Mouse (Mus musculus) heart, postnatal 0 days (tissue): ENCODE results near the gene Wfdc15b. TPM values are rescaled to one million over a fixed set of nuclear protein-coding genes. Genes with fewer than 3 reads are reported as not detected.
"Not testable (repeated sequence)": the region's sequence is repeated elsewhere in the genome, so short reads cannot be mapped to it uniquely, and the experiment has no call there.

Experiments used
- ATAC-seq: fragments of 200-750 bp; cut with Nextera tagmentation; 2 replicates; pipeline ENCODE4 v1.8.0; 2017; ENCODE audit warnings: low read depth, moderate number of reproducible peaks, moderate library complexity; ENCODE audit not compliant: insufficient read depth
- DNase-seq: peaks from one replicate; pipeline ENCODE4 v3.0.0-alpha.2; 2016; ENCODE audit warnings: low spot score
- H3K27ac ChIP-seq: fragments of 300-500 bp; sonication (generic); 2 replicates; pipeline ENCODE4 v1.5.1; 2014; ENCODE audit warnings: low read depth, mild to moderate bottlenecking
- H3K27me3 ChIP-seq: fragments of 300-500 bp; sonication (generic); 2 replicates; pipeline ENCODE4 v1.6.1; 2014; ENCODE audit warnings: low read length, mixed read lengths; ENCODE audit not compliant: control insufficient read depth, insufficient read depth
- H3K36me3 ChIP-seq: fragments of 300-500 bp; sonication (generic); replicated peaks from 2 replicates; pipeline ENCODE4 v1.6.1; 2014; ENCODE audit warnings: low read length, mixed read lengths; ENCODE audit not compliant: control insufficient read depth, insufficient read depth
- H3K4me1 ChIP-seq: fragments of 300-500 bp; sonication (generic); 2 replicates; pipeline ENCODE4 v1.6.1; 2014; ENCODE audit warnings: antibody characterized with exemption; ENCODE audit not compliant: control insufficient read depth, insufficient read depth
- H3K4me2 ChIP-seq: fragments of 300-500 bp; sonication (generic); 2 replicates; pipeline ENCODE4 v1.6.1; 2014; ENCODE audit warnings: low read depth, mild to moderate bottlenecking, low read length, moderate library complexity
- H3K4me3 ChIP-seq: fragments of 300-500 bp; sonication (generic); 2 replicates; pipeline ENCODE4 v1.5.1; 2014; ENCODE audit warnings: low read depth, low read length
- H3K9ac ChIP-seq: fragments of 300-500 bp; sonication (generic); replicated peaks from 2 replicates; pipeline ENCODE4 v1.6.1; 2014; ENCODE audit warnings: low read depth, low read length, mixed read lengths
- H3K9me3 ChIP-seq: fragments of 300-500 bp; sonication (generic); replicated peaks from 2 replicates; pipeline ENCODE4 v1.6.1; 2016; ENCODE audit warnings: low read length; ENCODE audit not compliant: control insufficient read depth
- CTCF ChIP-seq: IDR thresholded peaks from 2 replicates; pipeline ENCODE4 v1.5.1; 2016; ENCODE audit warnings: antibody characterized with exemption, control low read depth, low read depth
- EP300 ChIP-seq: IDR thresholded peaks from 2 replicates; pipeline ENCODE4 v1.6.1; 2016; ENCODE audit warnings: antibody characterized with exemption, low read depth
- WGBS: fragments of 180-500 bp; shearing (Covaris S2); extraction: QIAGEN DNeasy Blood & Tissue Kit; methylation state at CpG from one replicate; pipeline ENCODE4 v1.1.7; 2014; 5-methylcytosine and 5-hydroxymethylcytosine counted together
- polyA plus RNA-seq: library from polyadenylated mRNA; unstranded; fragments of >200 nt; fragmentation: Nextera tagmentation; extraction: Ambion mirVana; gene quantifications from 2 replicates; pipeline ENCODE4 v1.2.1, GENCODE M21; 2015
- total RNA-seq: library from RNA; depleted of rRNA; stranded (reverse); fragments of >200 nt; gene quantifications from 2 replicates; pipeline ENCODE4 v1.2.3, GENCODE M21; 2014; ENCODE audit warnings: low replicate concordance; rRNA removed

Wfdc15b gene
- total RNA-seq, result not detected in 2 replicates
- polyA plus RNA-seq, result not detected in 2 replicates

- Histone ChIP-seq H3K9me3 (no peaks in the 10 kb centered on the region), H3K4me1 (no peaks in the 10 kb centered on the region), H3K4me2 (no peak within 1 kb of the TSS), H3K27ac (no peak within 1 kb of the TSS), H3K36me3 (no peaks in the 10 kb centered on the region), H3K27me3 (no peaks in the 10 kb centered on the region), H3K9ac (no peak within 1 kb of the TSS), H3K4me3 (no peak within 1 kb of the TSS)
- ATAC-seq, result no peak
- no peak for DNase-seq
- 76% methylated on average over 11 of the region's 11 CpGs for WGBS
- no peak for TF ChIP-seq EP300
- TF ChIP-seq CTCF, result no peak
Measured at GRCm38 (mm10) chr2:164221522-164221921, at the start of gene Wfdc15b. Wfdc15b (minus strand) TSS chr2:164221660.

GRCm38 (mm10) chr2:164256540-164256939, 35.1 kb upstream of the Wfdc15b start, which contains the start of gene Svs3b:
Svs3b (minus strand) TSS chr2:164256640.
- H3K9ac ChIP-seq, H3K27ac ChIP-seq, H3K4me2 ChIP-seq, H3K27me3 ChIP-seq, DNase-seq, H3K4me1 ChIP-seq, H3K4me3 ChIP-seq, H3K9me3 ChIP-seq, H3K36me3 ChIP-seq, ATAC-seq: not testable (repeated sequence)
- 59% methylated on average over 1 of the region's 1 CpGs for WGBS

GRCm38 (mm10) chr2:164238366-164238765, 16.9 kb upstream of the Wfdc15b start, which contains the start of gene Svs2:
Svs2 (minus strand) TSS chr2:164238466.
- DNase-seq, result no peak
- TF ChIP-seq EP300 (no peak), CTCF (no peak)
- H3K4me3 ChIP-seq, result no peak within 1 kb of the TSS
- H3K27ac ChIP-seq, result no peak within 1 kb of the TSS
- H3K36me3 ChIP-seq, result no peaks in the 10 kb centered on the region
- no peak for ATAC-seq
- no peaks in the 10 kb centered on the region for H3K9me3 ChIP-seq
- H3K27me3 ChIP-seq, result no peaks in the 10 kb centered on the region
- H3K9ac ChIP-seq, result no peak within 1 kb of the TSS
- 76% methylated on average over 3 of the region's 3 CpGs for WGBS
- H3K4me2 ChIP-seq, result no peak within 1 kb of the TSS
- H3K4me1 ChIP-seq, result peaks cover 17% of the 10 kb centered on the region; the same call in 1 of the 2 replicates

GRCm38 (mm10) chr2:164232671-164233070, 11.2 kb upstream of the Wfdc15b start:
- WGBS, result 75% methylated on average over 8 of the region's 8 CpGs
- TF ChIP-seq EP300 (no peak), CTCF (no peak)
- no peak overlapping the region for H3K4me2 ChIP-seq
- no peak overlapping the region for H3K27ac ChIP-seq
- no peak for DNase-seq
- no peak for ATAC-seq
- H3K36me3 ChIP-seq, result no peaks in the 10 kb centered on the region
- no peak overlapping the region for H3K4me3 ChIP-seq
- no peaks in the 10 kb centered on the region for H3K4me1 ChIP-seq
- H3K9me3 ChIP-seq, result no peaks in the 10 kb centered on the region
- no peak overlapping the region for H3K9ac ChIP-seq
- H3K27me3 ChIP-seq, result no peaks in the 10 kb centered on the region

GRCm38 (mm10) chr2:164228361-164229070, 7.1 kb upstream of the Wfdc15b start:
- H3K27me3 ChIP-seq, result no peaks in the 10 kb centered on the region
- ATAC-seq (no peak), DNase-seq (no peak)
- no peaks in the 10 kb centered on the region for H3K9me3 ChIP-seq
- H3K4me1 ChIP-seq, result no peaks in the 10 kb centered on the region
- no peak for TF ChIP-seq EP300
- no peak for TF ChIP-seq CTCF
- WGBS, result 68% methylated on average over 8 of the region's 8 CpGs
- H3K36me3 ChIP-seq, result no peaks in the 10 kb centered on the region
- no peak overlapping the region for H3K27ac ChIP-seq
- no peak overlapping the region for H3K4me2 ChIP-seq
- H3K4me3 ChIP-seq, result no peak overlapping the region
- no peak overlapping the region for H3K9ac ChIP-seq

GRCm38 (mm10) chr2:164219295-164219694, 2.2 kb downstream of the Wfdc15b start:
- Histone ChIP-seq H3K9me3 (no peaks in the 10 kb centered on the region), H3K4me3 (no peak overlapping the region), H3K9ac (no peak overlapping the region), H3K27ac (no peak overlapping the region), H3K4me2 (no peak overlapping the region), H3K36me3 (no peaks in the 10 kb centered on the region), H3K4me1 (no peaks in the 10 kb centered on the region), H3K27me3 (no peaks in the 10 kb centered on the region)
- 76% methylated on average over 9 of the region's 9 CpGs for WGBS
- TF ChIP-seq CTCF (no peak), EP300 (no peak)
- no peak for ATAC-seq
- no peak for DNase-seq
